Mouse (Mus musculus) lung, adult 10 weeks (tissue): ENCODE results near the gene Gm21698. TPM values are rescaled to one million over a fixed set of nuclear protein-coding genes. Genes with fewer than 3 reads are reported as not detected.

Source experiments
- polyA plus RNA-seq: library from polyadenylated mRNA; stranded (reverse); fragments of 350-450 nt; fragmentation: Illumina TruSeq; extraction: RNeasy Lipid Tissue Mini Kit (QIAGEN cat#74804); gene quantifications from one replicate; pipeline ENCODE4 v1.2.3, GENCODE M21; 2014; ENCODE audit warnings: low read depth, low replicate concordance; ENCODE audit not compliant: insufficient read depth

Gm21698 gene
- polyA plus RNA-seq: not detected

DNA sequence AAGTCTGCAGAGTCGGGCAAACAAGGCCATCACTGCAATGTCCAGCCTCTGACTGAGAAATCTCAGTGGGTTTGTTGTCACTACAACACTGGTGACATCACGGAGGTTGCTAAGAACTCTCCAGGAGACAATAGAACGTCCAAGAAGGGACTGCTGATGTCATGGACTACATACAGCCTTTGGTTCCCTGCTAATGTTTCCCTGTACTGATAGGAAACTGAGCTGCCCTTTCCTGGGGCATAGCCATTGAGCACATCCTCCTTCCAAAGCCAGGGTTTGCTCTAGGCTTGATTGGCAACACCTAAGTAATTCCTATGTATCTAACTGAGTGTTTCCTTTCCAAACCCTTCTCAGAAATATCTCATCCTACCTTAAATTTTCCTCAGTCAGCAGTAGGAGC, at the start of gene Gm21698:
Gene Gm21698, minus strand, starts transcription at position 101 of the 400 bp plus-strand sequence.

GRCm38 (mm10) chr5:26022816-26023215, 34.4 kb upstream of the Gm21698 start, which contains the start of gene Gm5862:
TSS of gene Gm5862 (minus strand) at chr5:26022916.

DNA sequence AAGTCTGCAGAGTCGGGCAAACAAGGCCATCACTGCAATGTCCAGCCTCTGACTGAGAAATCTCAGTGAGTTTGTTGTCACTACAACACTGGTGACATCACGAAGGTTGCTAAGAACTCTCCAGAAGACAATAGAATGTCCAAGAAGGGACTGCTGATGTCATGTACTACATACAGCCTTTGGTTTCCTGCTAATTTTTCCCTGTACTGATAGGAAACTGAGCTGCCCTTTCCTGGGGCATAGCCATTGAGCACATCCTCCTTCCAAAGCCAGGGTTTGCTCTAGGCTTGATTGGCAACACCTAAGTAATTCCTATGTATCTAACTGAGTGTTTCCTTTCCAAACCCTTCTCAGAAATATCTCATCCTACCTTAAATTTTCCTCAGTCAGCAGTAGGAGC, 16.2 kb upstream of the Gm21698 start, which contains the start of gene Gm1979:
Gene Gm1979, minus strand, starts transcription at position 101 of the 400 bp plus-strand sequence.

DNA sequence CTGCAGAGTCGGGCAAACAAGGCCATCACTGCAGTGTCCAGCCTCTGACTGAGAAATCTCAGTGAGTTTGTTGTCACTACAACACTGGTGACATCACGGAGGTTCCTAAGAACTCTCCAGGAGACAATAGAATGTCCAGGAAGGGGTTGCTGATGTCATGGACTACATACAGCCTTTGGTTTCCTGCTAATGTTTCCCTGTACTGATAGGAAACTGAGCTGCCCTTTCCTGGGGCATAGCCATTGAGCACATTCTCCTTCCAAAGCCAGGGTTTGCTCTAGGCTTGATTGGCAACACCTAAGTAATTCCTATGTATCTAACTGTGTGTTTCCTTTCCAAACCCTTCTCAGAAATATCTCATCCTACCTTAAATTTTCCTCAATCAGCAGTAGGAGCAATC, 15.9 kb downstream of the Gm21698 start, which contains the start of gene Gm21680:
Gene Gm21680, minus strand, starts transcription at position 101 of the 400 bp plus-strand sequence.

DNA sequence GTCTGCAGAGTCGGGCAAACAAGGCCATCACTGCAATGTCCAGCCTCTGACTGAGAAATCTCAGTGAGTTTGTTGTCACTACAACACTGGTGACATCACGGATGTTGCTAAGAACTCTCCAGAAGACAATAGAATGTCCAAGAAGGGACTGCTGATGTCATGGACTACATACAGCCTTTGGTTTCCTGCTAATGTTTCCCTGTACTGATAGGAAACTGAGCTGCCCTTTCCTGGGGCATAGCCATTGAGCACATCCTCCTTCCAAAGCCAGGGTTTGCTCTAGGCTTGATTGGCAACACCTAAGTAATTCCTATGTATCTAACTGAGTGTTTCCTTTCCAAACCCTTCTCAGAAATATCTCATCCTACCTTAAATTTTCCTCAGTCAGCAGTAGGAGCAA, 34.1 kb downstream of the Gm21698 start, which contains the start of gene Gm21671:
Gene Gm21671, minus strand, starts transcription at position 101 of the 400 bp plus-strand sequence.

GRCm38 (mm10) chr5:25942281-25942680, 46.2 kb downstream of the Gm21698 start, which contains the start of gene Gm21663:
TSS of gene Gm21663 (minus strand) at chr5:25942381.

Other genes with a start within 250 kb of the Gm21698 start
- 1.2 TPM for gene Actr3b, start 228.7 kb downstream of the Gm21698 start, polyA plus RNA-seq
- not detected for gene Gm21663, start 46.3 kb downstream of the Gm21698 start, polyA plus RNA-seq
- not detected for gene Gm21671, start 34.2 kb downstream of the Gm21698 start, polyA plus RNA-seq
- not detected for gene Gm21680, start 16.0 kb downstream of the Gm21698 start, polyA plus RNA-seq
- gene Gm1979, start 16.1 kb upstream of the Gm21698 start, polyA plus RNA-seq: not detected
- gene Gm5862, start 34.3 kb upstream of the Gm21698 start, polyA plus RNA-seq: not detected
- gene Speer4a, start 50.9 kb upstream of the Gm21698 start, polyA plus RNA-seq: not detected
- gene Gm7347, start 69.9 kb upstream of the Gm21698 start, polyA plus RNA-seq: not detected
- gene Gm10471, start 100.6 kb upstream of the Gm21698 start, polyA plus RNA-seq: not detected
- not detected for gene 5031410I06Rik, start 116.7 kb upstream of the Gm21698 start, polyA plus RNA-seq
- not detected for gene Gm10220, start 132.8 kb upstream of the Gm21698 start, polyA plus RNA-seq